Mouse (Mus musculus) mouse embryonic stem cell (cell line): ENCODE results near the gene Cdk5rap1.
"Not testable (repeated sequence)": the region's sequence is repeated elsewhere in the genome, so short reads cannot be mapped to it uniquely, and the experiment has no call there.

Experiments
- in situ Hi-C, 2 experiments: fragments of 300-500 bp; cut with MboI; formaldehyde crosslinking; loops; 1 replicate in 1 of 2; 3 replicates in 1 of 2; pipeline ENCODE4 v1.14.3; 2019 to 2020; ENCODE audit warnings: low sequenced_read_pairs in 2 of 2, low pct_unique_long_range_greater_than_20kb in 1 of 2, mixed read lengths in 1 of 2; ENCODE audit not compliant: unreplicated experiment in 1 of 2

The Cdk5rap1 gene

GRCm38 (mm10) chr2:154394602-154395001 is 21.8 kb upstream of the Cdk5rap1 start:
- in situ Hi-C loops, result no loop called here

GRCm38 (mm10) chr2:154390180-154390964 is 17.6 kb upstream of the Cdk5rap1 start:
- in situ Hi-C loops, result no loop called here

GRCm38 (mm10) chr2:154379103-154379502 is 6.3 kb upstream of the Cdk5rap1 start:
- in situ Hi-C loops, result loop anchor here (5.0 to 10.0 kb wide), 2 partner anchors 172 to 174 kb away; no protein-coding TSS in a partner anchor

GRCm38 (mm10) chr2:154374807-154375601 is 2.2 kb upstream of the Cdk5rap1 start:
- in situ Hi-C loops, result loop anchor here (5.0 to 10.0 kb wide), 2 partner anchors 168 to 170 kb away; no protein-coding TSS in a partner anchor

GRCm38 (mm10) chr2:154373961-154374632 is 1.3 kb upstream of the Cdk5rap1 start:
- in situ Hi-C loops, result loop anchor here in 1 of 2 experiments (10.0 kb wide), 1 partner anchor 169 kb away; no protein-coding TSS in a partner anchor

- in situ Hi-C loops, result loop anchor here in 1 of 2 experiments (10.0 kb wide), 1 partner anchor 167 kb away; no protein-coding TSS in a partner anchor
Measured at GRCm38 (mm10) chr2:154372151-154372829, 520 bp downstream of the Cdk5rap1 start.

GRCm38 (mm10) chr2:154367510-154367909 is 5.3 kb downstream of the Cdk5rap1 start:
- in situ Hi-C loops, result no loop called here

GRCm38 (mm10) chr2:154354000-154354425 is 18.8 kb downstream of the Cdk5rap1 start:
- in situ Hi-C loops, result not testable (repeated sequence)

GRCm38 (mm10) chr2:154348152-154348551 is 24.7 kb downstream of the Cdk5rap1 start:
- in situ Hi-C loops, result no loop called here

- in situ Hi-C loops, result no loop called here
Measured at GRCm38 (mm10) chr2:154339356-154339755, 33.5 kb downstream of the Cdk5rap1 start.

- in situ Hi-C loops, result no loop called here
Measured at GRCm38 (mm10) chr2:154338161-154338560, 34.6 kb downstream of the Cdk5rap1 start.

- in situ Hi-C loops, result no loop called here
Measured at GRCm38 (mm10) chr2:154335572-154335971, 37.2 kb downstream of the Cdk5rap1 start.

GRCm38 (mm10) chr2:154326852-154327251 is 46.0 kb downstream of the Cdk5rap1 start:
- in situ Hi-C loops, result no loop called here

- in situ Hi-C loops, result not testable (repeated sequence)
Measured at GRCm38 (mm10) chr2:154313771-154314170, 59.0 kb downstream of the Cdk5rap1 start.

- in situ Hi-C loops, result not testable (repeated sequence)
Measured at GRCm38 (mm10) chr2:154306927-154307326, 65.9 kb downstream of the Cdk5rap1 start, which contains the start of gene Bpifb9b. TSS of gene Bpifb9b (plus strand) at chr2:154307227.

GRCm38 (mm10) chr2:154304604-154305003 is 68.2 kb downstream of the Cdk5rap1 start:
- in situ Hi-C loops, result loop anchor here in 1 of 2 experiments (5.0 kb wide), 1 partner anchor 87 kb away; no protein-coding TSS in a partner anchor

GRCm38 (mm10) chr2:154301763-154302162 is 71.0 kb downstream of the Cdk5rap1 start:
- in situ Hi-C loops, result loop anchor here in 1 of 2 experiments (5.0 kb wide), 1 partner anchor 84 kb away; no protein-coding TSS in a partner anchor

- in situ Hi-C loops, result loop anchor here in 1 of 2 experiments (5.0 kb wide), 1 partner anchor 83 kb away; no protein-coding TSS in a partner anchor
Measured at GRCm38 (mm10) chr2:154300496-154300895, 72.3 kb downstream of the Cdk5rap1 start.
